Mouse (Mus musculus): ENCODE measurements at regions not wholly inside any gene's neighbourhood (a gene's known extent, or its start where the extent isn't known, plus 50 kb on each side); places are given as distances from the start of the nearest gene placed in this dataset.

DNA sequence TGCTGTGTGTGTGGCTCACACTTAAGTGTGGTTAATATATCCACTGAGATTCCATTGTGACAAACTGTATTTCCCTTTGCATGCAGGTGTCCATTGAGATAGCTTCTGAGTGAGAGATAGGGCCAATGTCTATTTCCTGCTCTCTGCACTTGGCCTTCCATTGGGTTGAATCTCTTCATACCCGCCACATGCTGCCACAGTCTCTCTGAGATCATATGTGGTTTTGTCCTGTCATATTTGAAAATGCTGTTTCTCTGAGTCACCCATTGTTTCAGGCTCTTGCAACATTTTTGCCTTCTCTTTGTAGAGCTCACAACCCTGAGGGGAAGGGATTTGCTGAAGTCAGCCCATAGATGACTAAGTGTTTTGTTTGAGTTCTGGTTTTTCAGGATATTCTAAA, 2081.3 kb downstream of the Olfm4 start:
- H3K4me3 ChIP-seq (ENCODE audit: low read depth, low read length): no peak overlapping the region
- no peaks in the 10 kb centered on the region for H3K36me3 ChIP-seq (ENCODE audit: insufficient read depth, low read length)
- H3K4me2 ChIP-seq (ENCODE audit: low read depth, low read length, poor library complexity, severe bottlenecking): no peak overlapping the region
- H3K27me3 ChIP-seq (ENCODE audit: insufficient read depth, low read length): no peaks in the 10 kb centered on the region
- 86% methylated on average over 1 of the region's 1 CpGs for WGBS
- no peaks in the 10 kb centered on the region for H3K9me3 ChIP-seq (ENCODE audit: low read length)
- ATAC-seq (ENCODE audit: low FRiP score) (no peak), DNase-seq (ENCODE audit: low spot score) (no peak)
- H3K9ac ChIP-seq (replicated peaks; ENCODE audit: low read length, poor library complexity, severe bottlenecking): no peak overlapping the region
- H3K4me1 ChIP-seq (ENCODE audit: insufficient read depth, low read length): no peaks in the 10 kb centered on the region
- no peak for TF ChIP-seq CTCF (IDR thresholded peaks at IDR 0.05)
- no peak overlapping the region for H3K27ac ChIP-seq (ENCODE audit: low read depth, low read length)

DNA sequence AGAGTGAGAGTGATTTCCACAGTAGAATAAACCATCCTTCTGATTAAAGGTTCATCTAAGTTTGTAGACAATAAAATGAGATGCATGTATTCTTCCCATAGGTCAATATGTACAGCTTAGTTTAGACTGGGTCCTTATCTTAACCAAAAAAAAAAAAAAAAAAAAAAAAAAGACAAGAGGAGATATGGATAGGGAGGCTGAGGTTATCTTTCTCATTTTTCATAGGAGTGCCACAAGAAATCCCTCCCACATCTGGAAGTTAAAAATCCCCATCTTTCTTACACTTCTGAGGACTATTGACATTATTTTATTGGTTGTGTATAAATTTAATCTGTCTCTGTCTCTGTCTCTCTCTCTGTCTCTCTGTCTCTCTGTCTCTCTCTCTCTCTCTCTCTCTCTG, 2117.8 kb downstream of the Olfm4 start:
- H3K9ac ChIP-seq (replicated peaks; ENCODE audit: low read length, poor library complexity, severe bottlenecking): no peak overlapping the region
- no peak overlapping the region for H3K4me3 ChIP-seq (ENCODE audit: low read depth, low read length)
- DNase-seq (ENCODE audit: low spot score) (no peak), ATAC-seq (ENCODE audit: low FRiP score) (no peak)
- H3K4me2 ChIP-seq (ENCODE audit: low read depth, low read length, poor library complexity, severe bottlenecking): no peak overlapping the region
- no peaks in the 10 kb centered on the region for H3K9me3 ChIP-seq (ENCODE audit: low read length)
- no peak overlapping the region for H3K27ac ChIP-seq (ENCODE audit: low read depth, low read length)
- no peak for TF ChIP-seq CTCF (IDR thresholded peaks at IDR 0.05)
- no peaks in the 10 kb centered on the region for H3K4me1 ChIP-seq (ENCODE audit: insufficient read depth, low read length)
- no peaks in the 10 kb centered on the region for H3K27me3 ChIP-seq (ENCODE audit: insufficient read depth, low read length)
- no peaks in the 10 kb centered on the region for H3K36me3 ChIP-seq (ENCODE audit: insufficient read depth, low read length)

DNA sequence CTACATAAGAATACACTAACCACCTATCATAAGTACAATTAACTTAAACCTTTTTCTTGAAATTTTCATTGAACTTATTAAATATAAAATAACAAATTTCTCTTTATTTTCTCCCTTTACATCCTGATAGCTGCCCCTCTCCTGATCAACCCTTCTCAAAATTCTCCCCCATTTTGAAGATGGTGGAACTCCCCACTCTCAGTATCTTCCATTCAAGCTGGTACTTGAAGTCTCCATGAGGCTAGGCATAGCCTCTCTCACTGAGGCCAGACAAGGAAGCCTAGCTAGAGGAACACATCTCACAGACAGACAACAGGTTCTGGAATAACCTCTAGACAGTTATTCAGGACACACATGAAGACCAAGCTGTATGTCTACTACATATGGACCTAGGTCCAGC, 2129.0 kb downstream of the Olfm4 start:
- no peak for ATAC-seq (ENCODE audit: low FRiP score)
- Histone ChIP-seq H3K36me3 (ENCODE audit: insufficient read depth, low read length) (no peaks in the 10 kb centered on the region), H3K9ac (replicated peaks; ENCODE audit: low read length, poor library complexity, severe bottlenecking) (no peak overlapping the region), H3K4me2 (ENCODE audit: low read depth, low read length, poor library complexity, severe bottlenecking) (no peak overlapping the region), H3K4me1 (ENCODE audit: insufficient read depth, low read length) (no peaks in the 10 kb centered on the region), H3K4me3 (ENCODE audit: low read depth, low read length) (no peak overlapping the region), H3K27ac (ENCODE audit: low read depth, low read length) (no peak overlapping the region), H3K27me3 (ENCODE audit: insufficient read depth, low read length) (no peaks in the 10 kb centered on the region), H3K9me3 (ENCODE audit: low read length) (no peaks in the 10 kb centered on the region)
- TF ChIP-seq CTCF (IDR thresholded peaks at IDR 0.05): no peak
- no peak for DNase-seq (ENCODE audit: low spot score)

DNA sequence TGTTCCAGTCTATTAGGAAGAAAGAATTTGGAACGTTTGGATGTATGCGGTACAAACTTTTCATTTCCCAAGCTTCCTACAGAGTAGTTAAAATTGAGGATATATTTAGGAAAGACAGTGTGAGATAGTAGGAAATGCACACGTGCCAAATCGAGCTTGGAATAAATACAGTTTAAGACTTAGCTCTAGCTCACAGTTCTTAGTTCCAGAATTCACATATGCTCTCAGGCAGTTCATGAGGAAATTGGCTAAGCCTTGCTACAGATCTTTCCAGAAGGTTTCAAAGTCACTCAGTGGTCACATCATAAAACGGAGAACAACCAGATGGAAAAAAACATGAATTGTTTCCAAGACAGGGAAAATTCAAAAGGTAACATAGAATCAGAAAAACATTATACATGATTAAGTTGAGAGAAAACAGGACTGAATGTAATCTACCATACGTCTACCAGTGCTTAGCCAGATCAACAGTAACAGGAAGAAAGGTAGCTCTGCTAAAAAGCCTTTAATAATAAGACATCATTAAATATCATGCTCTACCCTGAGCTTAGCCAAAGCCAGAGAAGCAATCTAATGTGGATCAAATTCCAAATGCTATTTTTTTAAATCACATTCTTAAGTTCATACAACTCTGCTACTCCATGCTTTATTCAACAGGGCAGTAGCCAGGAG, 2165.1 kb downstream of the Olfm4 start:
- H3K27ac ChIP-seq (ENCODE audit: low read depth, low read length): no peak overlapping the region
- 88% methylated on average over 6 of the region's 6 CpGs for WGBS
- H3K36me3 ChIP-seq (ENCODE audit: insufficient read depth, low read length): no peaks in the 10 kb centered on the region
- no peaks in the 10 kb centered on the region for H3K27me3 ChIP-seq (ENCODE audit: insufficient read depth, low read length)
- no peak for TF ChIP-seq CTCF (IDR thresholded peaks at IDR 0.05)
- no peaks in the 10 kb centered on the region for H3K4me1 ChIP-seq (ENCODE audit: insufficient read depth, low read length)
- H3K4me2 ChIP-seq (ENCODE audit: low read depth, low read length, poor library complexity, severe bottlenecking): no peak overlapping the region
- H3K9ac ChIP-seq (replicated peaks; ENCODE audit: low read length, poor library complexity, severe bottlenecking): no peak overlapping the region
- ATAC-seq (ENCODE audit: low FRiP score) (no peak), DNase-seq (ENCODE audit: low spot score) (peak; percentile 0)
- H3K9me3 ChIP-seq (ENCODE audit: low read length): no peaks in the 10 kb centered on the region
- H3K4me3 ChIP-seq (ENCODE audit: low read depth, low read length): no peak overlapping the region

DNA sequence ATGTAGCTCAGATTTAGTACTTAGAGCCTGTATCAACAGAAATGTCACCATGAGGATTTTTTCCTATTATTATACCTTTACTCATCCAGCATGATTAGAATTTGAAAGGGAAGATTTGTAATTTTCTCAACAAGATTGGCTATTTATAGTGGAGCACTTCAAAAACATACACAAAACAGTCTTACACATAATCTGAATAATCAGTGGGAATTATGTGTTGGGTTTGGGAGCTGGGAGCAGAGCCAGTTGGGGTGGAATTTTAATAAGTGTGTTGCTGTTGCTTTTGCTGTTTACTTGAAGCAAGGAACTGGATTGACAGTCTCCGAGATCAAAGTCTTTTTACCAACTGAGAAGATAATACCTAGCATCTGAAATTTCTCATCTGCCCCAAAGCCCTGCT, 2201.5 kb downstream of the Olfm4 start:
- no peaks in the 10 kb centered on the region for H3K36me3 ChIP-seq (ENCODE audit: insufficient read depth, low read length)
- no peak overlapping the region for H3K4me3 ChIP-seq (ENCODE audit: low read depth, low read length)
- 59% methylated on average over 1 of the region's 1 CpGs for WGBS
- H3K4me1 ChIP-seq (ENCODE audit: insufficient read depth, low read length): no peaks in the 10 kb centered on the region
- no peak overlapping the region for H3K9ac ChIP-seq (replicated peaks; ENCODE audit: low read length, poor library complexity, severe bottlenecking)
- H3K4me2 ChIP-seq (ENCODE audit: low read depth, low read length, poor library complexity, severe bottlenecking): no peak overlapping the region
- H3K9me3 ChIP-seq (ENCODE audit: low read length): no peaks in the 10 kb centered on the region
- TF ChIP-seq CTCF (IDR thresholded peaks at IDR 0.05): no peak
- no peak overlapping the region for H3K27ac ChIP-seq (ENCODE audit: low read depth, low read length)
- no peaks in the 10 kb centered on the region for H3K27me3 ChIP-seq (ENCODE audit: insufficient read depth, low read length)
- ATAC-seq (ENCODE audit: low FRiP score) (no peak), DNase-seq (ENCODE audit: low spot score) (no peak)

DNA sequence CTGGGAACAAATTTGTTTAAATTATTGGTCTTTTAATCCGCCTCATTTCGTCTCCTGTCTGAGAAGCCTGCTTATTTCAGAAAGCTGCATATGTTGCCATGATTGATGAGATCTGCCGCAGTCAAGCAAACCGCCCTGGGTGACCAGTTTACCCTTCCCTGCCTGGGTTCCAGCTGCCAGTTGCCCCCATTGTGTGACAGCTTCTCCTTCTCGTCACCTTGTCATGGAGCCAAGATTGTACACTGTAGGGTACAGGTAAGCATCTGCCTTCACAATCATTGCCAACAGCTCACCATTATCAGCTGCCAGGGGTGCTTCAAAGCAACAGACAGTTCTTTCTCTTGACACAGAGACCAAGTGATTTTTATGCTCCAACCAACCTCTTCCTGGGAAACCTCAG, 2226.5 kb downstream of the Olfm4 start:
- no peaks in the 10 kb centered on the region for H3K27me3 ChIP-seq (ENCODE audit: insufficient read depth, low read length)
- ATAC-seq (ENCODE audit: low FRiP score): no peak; the same call in 1 of the 2 replicates
- peak; percentile 82 for DNase-seq (ENCODE audit: low spot score)

More for the DNA sequence above, 2226.5 kb downstream of the Olfm4 start:
- H3K4me3 ChIP-seq (ENCODE audit: low read depth, low read length): no peak overlapping the region
- H3K36me3 ChIP-seq (ENCODE audit: insufficient read depth, low read length): no peaks in the 10 kb centered on the region
- H3K9ac ChIP-seq (replicated peaks; ENCODE audit: low read length, poor library complexity, severe bottlenecking): no peak overlapping the region
- no peaks in the 10 kb centered on the region for H3K9me3 ChIP-seq (ENCODE audit: low read length)
- no peak overlapping the region for H3K27ac ChIP-seq (ENCODE audit: low read depth, low read length)
- TF ChIP-seq CTCF (IDR thresholded peaks at IDR 0.05): no peak
- 77% methylated on average over 5 of the region's 5 CpGs for WGBS
- no peaks in the 10 kb centered on the region for H3K4me1 ChIP-seq (ENCODE audit: insufficient read depth, low read length)
- no peak overlapping the region for H3K4me2 ChIP-seq (ENCODE audit: low read depth, low read length, poor library complexity, severe bottlenecking)
